Mouse (Mus musculus): Measurements from ENCODE around the gene Cdc26.

The Cdc26 gene

DNA sequence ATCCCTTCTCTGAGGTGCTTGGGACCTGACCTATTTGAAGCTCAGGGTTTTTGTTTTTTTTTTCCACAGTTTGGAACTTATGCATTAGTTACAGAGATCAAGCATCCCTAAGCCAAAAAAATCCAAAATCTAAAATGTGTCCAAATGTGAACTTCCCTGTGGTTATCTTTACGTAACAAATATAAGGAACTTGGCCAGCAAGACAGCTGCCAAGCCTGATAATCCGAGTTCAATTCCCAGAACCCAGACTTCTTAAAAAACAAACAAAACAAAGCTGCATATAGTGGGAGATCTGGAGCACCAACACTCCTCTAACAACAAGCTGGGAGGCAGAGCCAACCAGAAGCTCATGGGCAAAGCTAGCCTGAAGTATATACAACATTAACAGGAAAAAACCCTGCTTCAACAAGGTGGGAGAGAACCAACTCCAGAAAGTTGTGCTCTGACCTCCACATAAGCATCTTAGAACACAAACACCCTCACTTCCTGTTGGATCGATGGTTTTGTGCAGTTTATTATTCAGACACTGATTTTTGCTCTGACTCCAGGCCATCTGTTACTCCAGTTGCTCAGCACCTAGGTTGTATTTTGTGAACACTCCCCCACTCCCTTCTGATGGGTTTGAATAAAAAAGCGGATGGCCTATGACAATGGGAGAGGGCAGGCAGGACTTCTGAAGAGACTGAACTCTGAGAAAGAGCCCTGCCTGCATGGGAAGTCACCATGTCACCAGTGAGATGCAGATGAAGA is 10.7 kb downstream of the Cdc26 start:
- DNase-seq: no peak

DNA sequence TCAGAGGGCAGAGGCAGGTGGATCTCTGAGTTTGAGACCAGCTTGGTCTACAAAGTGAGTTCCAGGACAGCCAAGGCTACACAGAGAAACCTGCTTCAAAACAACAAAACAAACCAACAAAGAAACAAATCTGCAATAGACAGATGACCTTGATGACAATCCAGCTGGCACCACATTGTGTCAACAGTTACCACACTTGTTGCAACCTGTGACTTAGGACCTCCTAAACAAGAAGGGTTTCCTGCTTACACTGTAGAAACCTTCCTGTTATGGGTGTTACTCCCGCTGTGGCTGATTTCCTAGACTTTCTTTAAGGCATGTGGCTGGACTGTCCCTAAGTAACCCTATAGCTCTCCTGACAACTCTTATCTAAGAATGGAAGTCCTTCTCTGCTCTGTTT is 12.6 kb downstream of the Cdc26 start:
- DNase-seq: no peak

GRCm38 (mm10) chr4:62393459-62393858 is 15.0 kb downstream of the Cdc26 start:
- no peak for DNase-seq

DNA sequence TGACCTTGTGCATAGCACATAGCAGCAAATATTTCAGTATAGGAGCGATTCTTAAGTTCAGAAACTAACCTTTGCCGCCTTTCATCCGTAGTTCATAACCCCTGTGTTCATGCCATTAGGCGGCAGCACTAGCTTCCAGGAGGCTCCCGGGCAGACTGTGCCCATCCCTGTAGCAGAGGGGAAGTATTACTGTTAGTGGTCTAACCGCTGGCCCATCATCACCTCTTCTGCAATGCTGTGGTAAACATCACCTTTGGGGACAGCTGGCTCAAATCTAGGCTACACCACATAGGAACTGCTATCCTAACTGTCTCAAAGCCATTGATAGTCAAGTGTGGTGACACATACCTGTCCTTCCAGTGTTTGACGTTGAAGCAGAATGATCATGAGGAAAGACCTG is 16.6 kb downstream of the Cdc26 start:
- DNase-seq: no peak

DNA sequence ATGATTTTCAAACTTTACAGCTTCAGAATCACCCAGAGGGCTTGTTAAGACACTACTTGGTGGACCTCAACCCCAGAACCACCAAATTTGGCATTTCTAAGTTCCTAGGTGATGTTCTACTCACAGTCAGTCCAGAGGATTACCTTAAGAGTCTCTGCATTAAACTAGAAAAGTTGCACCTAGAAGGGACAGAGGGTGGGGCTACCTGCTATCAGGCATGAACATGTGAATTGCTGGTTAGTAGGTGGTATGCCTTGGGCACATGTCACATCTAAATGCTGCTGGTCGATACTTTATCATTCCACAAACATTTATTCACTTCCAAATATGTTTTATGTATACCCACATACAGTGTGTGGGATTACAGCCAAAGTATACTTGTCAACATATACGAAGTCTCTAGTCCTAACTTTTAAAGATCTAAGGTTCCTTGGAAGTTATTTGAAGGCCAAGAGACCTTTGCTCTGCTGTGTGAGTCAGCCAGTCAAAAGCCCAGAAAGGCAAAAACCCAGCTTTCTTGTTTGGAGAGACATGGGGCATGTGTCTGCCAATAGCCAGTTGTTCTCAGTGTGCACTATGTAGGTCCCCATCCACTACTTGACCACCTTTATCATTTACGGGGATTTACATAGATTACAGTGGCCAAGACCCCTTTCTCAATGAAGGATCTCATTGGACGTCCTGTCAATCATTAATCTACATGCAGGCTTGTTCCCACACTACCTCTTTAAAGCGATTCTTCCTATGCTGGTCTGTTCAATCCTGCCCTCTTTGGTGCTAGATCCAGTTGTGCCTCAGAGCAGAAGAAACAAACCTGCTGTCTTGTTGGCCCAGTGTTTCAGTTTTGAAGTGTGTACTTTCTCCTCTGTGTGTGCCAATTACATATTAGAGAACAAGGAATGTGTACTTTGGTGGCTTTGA is 18.6 kb downstream of the Cdc26 start:
- no peak for DNase-seq

DNA sequence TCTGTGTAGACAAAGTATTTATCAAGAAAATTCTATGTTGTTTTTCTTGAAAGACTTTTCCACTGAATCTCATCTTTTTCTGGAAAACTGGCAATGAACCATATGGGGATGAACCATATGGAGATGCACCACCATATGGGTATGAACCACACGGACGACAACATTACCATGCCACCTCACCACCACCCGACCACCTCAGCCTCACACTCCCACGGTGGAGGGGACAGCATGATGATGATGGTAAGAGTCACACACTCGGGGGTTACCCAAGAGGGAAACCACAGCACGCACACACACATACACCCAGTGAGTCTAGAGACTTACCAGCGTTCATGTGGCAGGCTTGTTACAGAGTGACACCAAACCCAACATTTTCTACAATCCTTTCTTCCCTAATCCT is 23.0 kb downstream of the Cdc26 start:
- no peak for DNase-seq

- DNase-seq: no peak
These were observed 24.3 kb downstream of the Cdc26 start for GRCm38 (mm10) chr4:62384159-62384558.

DNA sequence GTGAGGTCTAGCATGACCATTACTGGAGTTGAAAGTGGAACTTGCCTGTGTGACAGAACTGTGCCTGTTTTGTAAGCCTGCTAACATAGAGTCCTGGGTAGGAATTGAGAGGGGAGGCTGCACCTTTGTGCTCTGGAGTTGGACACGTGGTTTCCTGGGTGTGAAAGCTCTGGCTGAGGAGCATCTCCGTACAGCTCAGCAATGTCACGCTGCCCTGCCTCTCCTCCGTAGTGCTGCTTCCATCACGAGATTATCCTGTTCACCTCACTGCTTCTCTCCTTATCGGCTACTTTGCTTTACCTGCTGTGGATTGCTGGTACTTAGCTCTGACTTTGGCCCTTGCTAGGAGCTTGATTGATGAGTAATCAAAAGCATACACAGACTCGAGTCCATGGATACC is 24.7 kb downstream of the Cdc26 start:
- no peak for DNase-seq

DNA sequence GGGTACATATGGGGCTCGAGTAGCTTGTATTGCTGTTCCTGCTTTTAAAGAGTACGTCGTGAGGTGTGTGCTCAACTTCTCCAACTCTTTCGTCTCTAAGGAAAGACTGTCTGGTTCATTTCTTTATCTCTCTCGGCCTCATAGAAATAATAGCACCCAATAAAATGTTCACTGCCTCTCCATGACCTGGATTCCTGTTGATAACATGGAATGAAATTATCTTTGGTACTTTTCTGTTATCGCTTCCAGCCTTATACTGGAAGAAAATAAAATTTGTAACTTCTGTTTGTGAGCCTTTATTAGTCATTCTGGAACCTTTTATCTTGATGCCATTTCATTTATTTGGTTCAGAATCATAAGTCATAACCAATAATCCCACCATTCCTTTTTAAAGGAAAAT is 25.2 kb downstream of the Cdc26 start:
- no peak for DNase-seq

GRCm38 (mm10) chr4:62379724-62380381 is 28.6 kb downstream of the Cdc26 start:
- no peak for DNase-seq

- DNase-seq: no peak
These were observed 32.3 kb downstream of the Cdc26 start for GRCm38 (mm10) chr4:62376123-62376522.

DNA sequence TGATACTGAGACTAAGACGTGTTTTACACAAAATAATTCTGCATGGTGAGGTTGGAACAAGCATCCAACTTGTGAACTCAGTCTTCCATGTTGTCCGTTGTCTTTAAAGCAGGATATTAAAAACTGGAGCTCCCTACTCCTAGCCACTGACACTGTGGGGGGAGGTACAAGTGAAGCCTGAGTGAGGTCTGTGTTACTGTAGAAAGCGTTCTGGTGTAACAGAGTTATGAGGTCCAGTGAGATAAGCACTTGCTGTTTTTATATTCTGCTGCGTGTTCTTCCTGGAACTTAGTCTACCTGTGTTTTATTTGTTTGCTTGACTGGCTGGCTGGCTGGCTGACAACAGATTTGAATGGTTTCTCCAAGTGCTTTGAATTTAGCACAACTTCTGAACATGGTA is 34.1 kb downstream of the Cdc26 start:
- no peak for DNase-seq

GRCm38 (mm10) chr4:62373668-62374067 is 34.8 kb downstream of the Cdc26 start:
- DNase-seq: no peak

- no peak for DNase-seq
These were observed 35.5 kb downstream of the Cdc26 start for GRCm38 (mm10) chr4:62372818-62373520.

- DNase-seq: no peak
These were observed 36.0 kb downstream of the Cdc26 start for GRCm38 (mm10) chr4:62372410-62372809.

DNA sequence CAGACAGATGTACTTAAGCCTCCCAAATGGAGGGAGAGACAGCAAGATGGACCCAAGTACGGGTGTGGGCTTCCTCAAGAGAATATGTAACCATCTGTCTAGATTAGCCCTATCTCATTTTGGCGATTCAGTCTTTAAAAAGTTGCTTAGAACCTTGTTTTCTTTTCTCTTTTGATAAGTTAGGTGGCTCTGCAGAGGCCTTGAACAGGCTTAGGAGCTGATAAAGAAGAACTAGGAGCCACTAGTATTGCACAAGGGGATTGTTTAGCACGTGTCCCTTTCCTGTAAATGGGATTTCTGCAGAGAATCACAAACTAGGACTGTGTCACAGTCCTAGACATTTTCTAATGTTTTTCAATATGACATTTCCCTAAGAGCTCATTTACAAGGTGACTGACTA is 39.4 kb downstream of the Cdc26 start:
- no peak for DNase-seq

DNA sequence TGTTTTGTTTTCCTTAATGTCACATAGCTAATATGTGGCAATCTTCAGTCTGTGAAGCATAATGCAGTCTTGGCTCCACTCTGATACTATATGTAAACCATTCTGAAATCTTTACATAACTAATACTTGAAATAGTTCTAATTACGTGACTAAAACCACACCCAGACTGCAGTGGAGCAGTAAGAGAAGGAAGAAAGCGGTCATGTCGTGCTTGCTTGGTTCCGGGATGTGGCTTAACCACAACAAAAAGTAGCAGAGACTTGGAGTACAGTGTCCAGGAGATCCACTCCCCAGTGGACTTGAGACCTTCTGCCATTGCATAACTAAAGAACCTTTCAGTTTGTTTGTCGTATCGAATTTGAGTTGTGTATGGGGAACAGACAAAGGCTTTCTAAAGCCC is 40.9 kb downstream of the Cdc26 start:
- no peak for DNase-seq

GRCm38 (mm10) chr4:62366291-62366690 is 42.2 kb downstream of the Cdc26 start:
- no peak for DNase-seq

- DNase-seq: no peak
These were observed 44.1 kb downstream of the Cdc26 start for GRCm38 (mm10) chr4:62364299-62364698.

- no peak for DNase-seq
These were observed 46.0 kb downstream of the Cdc26 start for GRCm38 (mm10) chr4:62362437-62362836.

- no peak for DNase-seq
These were observed 46.4 kb downstream of the Cdc26 start for GRCm38 (mm10) chr4:62361997-62362396.

DNA sequence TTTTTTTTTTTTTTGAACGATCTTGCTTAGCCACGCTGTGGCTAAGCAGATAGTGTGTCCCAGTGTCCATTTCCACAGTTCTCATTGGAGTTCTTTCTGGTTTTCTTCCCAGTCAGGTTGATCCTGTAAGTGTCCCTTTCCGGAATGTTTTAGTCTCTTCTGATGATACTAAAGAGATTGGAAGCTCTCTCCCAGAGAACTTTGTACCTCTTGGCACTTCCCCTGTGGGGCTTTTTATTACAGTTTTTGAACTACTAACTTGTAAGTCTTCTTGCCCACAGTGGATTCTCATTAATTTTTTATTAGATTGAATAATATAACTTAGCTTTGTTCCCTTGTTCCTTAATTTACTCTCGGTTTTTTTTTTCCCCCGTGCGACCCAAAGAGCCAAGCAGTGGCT is 46.9 kb downstream of the Cdc26 start:
- no peak for DNase-seq

All from lung, postnatal 10 days (tissue).